Mouse (Mus musculus): Measurements from ENCODE around the gene Olfr1382. TPM values are rescaled to one million over a fixed set of nuclear protein-coding genes. Genes with fewer than 3 reads are reported as not detected.
"Not testable (repeated sequence)": the region's sequence is repeated elsewhere in the genome, so short reads cannot be mapped to it uniquely, and the experiment has no call there.

Gene Olfr1382
- not detected in 2 replicates for polyA plus RNA-seq (2015; fragmentation: Nextera tagmentation; extraction: Ambion mirVana)

GRCm38 (mm10) chr11:49527947-49528346 lies at the start of gene Olfr1382:
Gene Olfr1382 (plus strand): TSS chr11:49528247.
- no peak within 1 kb of the TSS for H3K27ac ChIP-seq (ENCODE audit: low read depth)
- no peaks in the 10 kb centered on the region for H3K27me3 ChIP-seq (ENCODE audit: insufficient read depth, low read length)
- 71% methylated on average over 3 of the region's 3 CpGs for WGBS (ENCODE audit: insufficient replicate concordance)
- no peaks in the 10 kb centered on the region for H3K36me3 ChIP-seq (replicated peaks; ENCODE audit: insufficient read depth, low read length)
- no peak within 1 kb of the TSS for H3K4me2 ChIP-seq (ENCODE audit: low read depth, low read length)
- no peaks in the 10 kb centered on the region for H3K4me1 ChIP-seq (ENCODE audit: insufficient read depth)
- no peaks in the 10 kb centered on the region for H3K9me3 ChIP-seq (ENCODE audit: low read length)
- no peak within 1 kb of the TSS for H3K9ac ChIP-seq (replicated peaks)
- TF ChIP-seq EP300 (IDR thresholded peaks at IDR 0.05; ENCODE audit: low read depth) (no peak), CTCF (IDR thresholded peaks at IDR 0.05; ENCODE audit: low read depth) (no peak)
- ATAC-seq, result no peak
- H3K4me3 ChIP-seq (ENCODE audit: low read depth, low read length), result no peak within 1 kb of the TSS
- no peak for DNase-seq

- no peak for TF ChIP-seq CTCF (IDR thresholded peaks at IDR 0.05; ENCODE audit: low read depth)
- no peak for TF ChIP-seq EP300 (IDR thresholded peaks at IDR 0.05; ENCODE audit: low read depth)
- no peak for DNase-seq
- H3K4me2 ChIP-seq (ENCODE audit: low read depth, low read length), result no peak overlapping the region
- no peaks in the 10 kb centered on the region for H3K36me3 ChIP-seq (replicated peaks; ENCODE audit: insufficient read depth, low read length)
- no peaks in the 10 kb centered on the region for H3K9me3 ChIP-seq (ENCODE audit: low read length)
- no peak for ATAC-seq
- WGBS (ENCODE audit: insufficient replicate concordance), result 51% methylated on average over 4 of the region's 4 CpGs
- no peak overlapping the region for H3K27ac ChIP-seq (ENCODE audit: low read depth)
- no peaks in the 10 kb centered on the region for H3K4me1 ChIP-seq (ENCODE audit: insufficient read depth)
- H3K27me3 ChIP-seq (ENCODE audit: insufficient read depth, low read length), result no peaks in the 10 kb centered on the region
- no peak overlapping the region for H3K9ac ChIP-seq (replicated peaks)
- H3K4me3 ChIP-seq (ENCODE audit: low read depth, low read length), result no peak overlapping the region
These were observed 42.1 kb upstream of the Olfr1382 start for GRCm38 (mm10) chr11:49485973-49486372.

GRCm38 (mm10) chr11:49488770-49489169 lies 39.3 kb upstream of the Olfr1382 start, which contains the start of gene Olfr1385:
Gene Olfr1385 (plus strand): TSS chr11:49489070.
- ATAC-seq; H3K9me3 ChIP-seq (ENCODE audit: low read length); H3K36me3 ChIP-seq (replicated peaks; ENCODE audit: insufficient read depth, low read length); H3K27ac ChIP-seq (ENCODE audit: low read depth); H3K9ac ChIP-seq (replicated peaks); DNase-seq; H3K4me1 ChIP-seq (ENCODE audit: insufficient read depth); H3K27me3 ChIP-seq (ENCODE audit: insufficient read depth, low read length); H3K4me2 ChIP-seq (ENCODE audit: low read depth, low read length); H3K4me3 ChIP-seq (ENCODE audit: low read depth, low read length): not testable (repeated sequence)
- 52% methylated on average over 1 of the region's 1 CpGs for WGBS (ENCODE audit: insufficient replicate concordance)

- DNase-seq (no peak), ATAC-seq (no peak)
- 57% methylated on average over 5 of the region's 5 CpGs for WGBS (ENCODE audit: insufficient replicate concordance)
- H3K9me3 ChIP-seq (ENCODE audit: low read length), result no peaks in the 10 kb centered on the region
- no peak overlapping the region for H3K4me3 ChIP-seq (ENCODE audit: low read depth, low read length)
- no peak overlapping the region for H3K4me2 ChIP-seq (ENCODE audit: low read depth, low read length)
- H3K4me1 ChIP-seq (ENCODE audit: insufficient read depth), result no peaks in the 10 kb centered on the region
- H3K27me3 ChIP-seq (ENCODE audit: insufficient read depth, low read length), result no peaks in the 10 kb centered on the region
- H3K27ac ChIP-seq (ENCODE audit: low read depth), result no peak overlapping the region
- TF ChIP-seq CTCF (IDR thresholded peaks at IDR 0.05; ENCODE audit: low read depth) (no peak), EP300 (IDR thresholded peaks at IDR 0.05; ENCODE audit: low read depth) (no peak)
- no peaks in the 10 kb centered on the region for H3K36me3 ChIP-seq (replicated peaks; ENCODE audit: insufficient read depth, low read length)
- H3K9ac ChIP-seq (replicated peaks), result no peak overlapping the region
These were observed 10.0 kb upstream of the Olfr1382 start for GRCm38 (mm10) chr11:49518086-49518485.

GRCm38 (mm10) chr11:49519348-49519747 lies 8.7 kb upstream of the Olfr1382 start, which contains the start of gene Olfr1383:
Gene Olfr1383 (plus strand): TSS chr11:49519648.
- TF ChIP-seq CTCF (IDR thresholded peaks at IDR 0.05; ENCODE audit: low read depth) (no peak), EP300 (IDR thresholded peaks at IDR 0.05; ENCODE audit: low read depth) (no peak)
- no peaks in the 10 kb centered on the region for H3K36me3 ChIP-seq (replicated peaks; ENCODE audit: insufficient read depth, low read length)

GRCm38 (mm10) chr11:49532761-49533160 lies 4.7 kb downstream of the Olfr1382 start:
- no peaks in the 10 kb centered on the region for H3K4me1 ChIP-seq (ENCODE audit: insufficient read depth)
- no peaks in the 10 kb centered on the region for H3K36me3 ChIP-seq (replicated peaks; ENCODE audit: insufficient read depth, low read length)
- H3K9ac ChIP-seq (replicated peaks), result no peak overlapping the region
- TF ChIP-seq EP300 (IDR thresholded peaks at IDR 0.05; ENCODE audit: low read depth), result no peak
- TF ChIP-seq CTCF (IDR thresholded peaks at IDR 0.05; ENCODE audit: low read depth), result no peak
- DNase-seq (no peak), ATAC-seq (no peak)
- no peaks in the 10 kb centered on the region for H3K27me3 ChIP-seq (ENCODE audit: insufficient read depth, low read length)
- no peak overlapping the region for H3K4me2 ChIP-seq (ENCODE audit: low read depth, low read length)
- H3K27ac ChIP-seq (ENCODE audit: low read depth), result no peak overlapping the region
- no peak overlapping the region for H3K4me3 ChIP-seq (ENCODE audit: low read depth, low read length)
- H3K9me3 ChIP-seq (ENCODE audit: low read length), result no peaks in the 10 kb centered on the region

More at GRCm38 (mm10) chr11:49519348-49519747, 8.7 kb upstream of the Olfr1382 start, which contains the start of gene Olfr1383:
- Histone ChIP-seq H3K9ac (replicated peaks) (no peak within 1 kb of the TSS), H3K9me3 (ENCODE audit: low read length) (no peaks in the 10 kb centered on the region), H3K4me2 (ENCODE audit: low read depth, low read length) (no peak within 1 kb of the TSS), H3K27ac (ENCODE audit: low read depth) (no peak within 1 kb of the TSS), H3K4me3 (ENCODE audit: low read depth, low read length) (no peak within 1 kb of the TSS), H3K27me3 (ENCODE audit: insufficient read depth, low read length) (no peaks in the 10 kb centered on the region), H3K4me1 (ENCODE audit: insufficient read depth) (no peaks in the 10 kb centered on the region)
- DNase-seq, result no peak
- ATAC-seq, result no peak

- H3K9me3 ChIP-seq (ENCODE audit: low read length); DNase-seq; H3K4me1 ChIP-seq (ENCODE audit: insufficient read depth); H3K9ac ChIP-seq (replicated peaks); H3K36me3 ChIP-seq (replicated peaks; ENCODE audit: insufficient read depth, low read length); H3K4me3 ChIP-seq (ENCODE audit: low read depth, low read length); H3K27ac ChIP-seq (ENCODE audit: low read depth); ATAC-seq; H3K27me3 ChIP-seq (ENCODE audit: insufficient read depth, low read length); H3K4me2 ChIP-seq (ENCODE audit: low read depth, low read length): not testable (repeated sequence)
- TF ChIP-seq CTCF (IDR thresholded peaks at IDR 0.05; ENCODE audit: low read depth), result 0 out of 2 replicates have a peak, but pooled peaks have one; percentile 18
- WGBS (ENCODE audit: insufficient replicate concordance), result 73% methylated on average over 2 of the region's 2 CpGs
These were observed 8.6 kb downstream of the Olfr1382 start for GRCm38 (mm10) chr11:49536631-49537030.

GRCm38 (mm10) chr11:49543149-49543548 lies 15.1 kb downstream of the Olfr1382 start, which contains the start of gene Olfr1381:
Gene Olfr1381 (plus strand): TSS chr11:49543449.
- not testable (repeated sequence) for H3K9me3 ChIP-seq (ENCODE audit: low read length); H3K4me2 ChIP-seq (ENCODE audit: low read depth, low read length); DNase-seq; H3K4me1 ChIP-seq (ENCODE audit: insufficient read depth); ATAC-seq; H3K9ac ChIP-seq (replicated peaks); H3K27me3 ChIP-seq (ENCODE audit: insufficient read depth, low read length); H3K4me3 ChIP-seq (ENCODE audit: low read depth, low read length); H3K27ac ChIP-seq (ENCODE audit: low read depth); H3K36me3 ChIP-seq (replicated peaks; ENCODE audit: insufficient read depth, low read length)
- 63% methylated on average over 3 of the region's 3 CpGs for WGBS (ENCODE audit: insufficient replicate concordance)
